Mouse (Mus musculus): ENCODE data around the gene Panx2.

The Panx2 gene

GRCm38 (mm10) chr15:89074613-89075477, 15.3 kb downstream of the Panx2 start, which contains the start of gene Trabd:
Gene Trabd, plus strand, starts transcription at chr15:89075124.
- DNase-seq (ENCODE audit: low read depth, low spot score) = no peak

GRCm38 (mm10) chr15:89075478-89076147, 16.1 kb downstream of the Panx2 start:
- peak; percentile 90 for DNase-seq (ENCODE audit: low read depth, low spot score)

GRCm38 (mm10) chr15:89076156-89076731, 16.7 kb downstream of the Panx2 start:
- peak; percentile 30 for DNase-seq (ENCODE audit: low read depth, low spot score)

GRCm38 (mm10) chr15:89078208-89078836, 18.8 kb downstream of the Panx2 start:
- DNase-seq (ENCODE audit: low read depth, low spot score) = no peak

GRCm38 (mm10) chr15:89083906-89084305, 24.4 kb downstream of the Panx2 start:
- no peak for DNase-seq (ENCODE audit: low read depth, low spot score)

- no peak for DNase-seq (ENCODE audit: low read depth, low spot score)
Observed at GRCm38 (mm10) chr15:89084826-89085225, 25.3 kb downstream of the Panx2 start.

- peak; percentile 92 for DNase-seq (ENCODE audit: low read depth, low spot score)
Observed at GRCm38 (mm10) chr15:89088607-89089247, 29.2 kb downstream of the Panx2 start, which contains the start of gene Selenoo. Gene Selenoo, plus strand, starts transcription at chr15:89089084.

- no peak for DNase-seq (ENCODE audit: low read depth, low spot score)
Observed at GRCm38 (mm10) chr15:89089248-89090051, 29.9 kb downstream of the Panx2 start.

GRCm38 (mm10) chr15:89090662-89091061, 31.1 kb downstream of the Panx2 start:
- no peak for DNase-seq (ENCODE audit: low read depth, low spot score)

GRCm38 (mm10) chr15:89092181-89092580, 32.6 kb downstream of the Panx2 start:
- DNase-seq (ENCODE audit: low read depth, low spot score) = no peak

GRCm38 (mm10) chr15:89097450-89097849, 37.9 kb downstream of the Panx2 start:
- no peak for DNase-seq (ENCODE audit: low read depth, low spot score)

GRCm38 (mm10) chr15:89098616-89099015, 39.1 kb downstream of the Panx2 start:
- no peak for DNase-seq (ENCODE audit: low read depth, low spot score)

- DNase-seq (ENCODE audit: low read depth, low spot score) = no peak
Observed at GRCm38 (mm10) chr15:89100823-89101222, 41.3 kb downstream of the Panx2 start.

GRCm38 (mm10) chr15:89102646-89103045, 43.1 kb downstream of the Panx2 start:
- DNase-seq (ENCODE audit: low read depth, low spot score) = no peak

GRCm38 (mm10) chr15:89103921-89104320, 44.4 kb downstream of the Panx2 start:
- DNase-seq (ENCODE audit: low read depth, low spot score) = no peak

- DNase-seq (ENCODE audit: low read depth, low spot score) = no peak
Observed at GRCm38 (mm10) chr15:89104425-89104824, 44.9 kb downstream of the Panx2 start.

GRCm38 (mm10) chr15:89106073-89106472, 46.5 kb downstream of the Panx2 start:
- no peak for DNase-seq (ENCODE audit: low read depth, low spot score)

- no peak for DNase-seq (ENCODE audit: low read depth, low spot score)
Observed at GRCm38 (mm10) chr15:89106976-89107375, 47.4 kb downstream of the Panx2 start.

GRCm38 (mm10) chr15:89110147-89110546, 50.6 kb downstream of the Panx2 start:
- no peak for DNase-seq (ENCODE audit: low read depth, low spot score)

GRCm38 (mm10) chr15:89118007-89118406, 58.5 kb downstream of the Panx2 start:
- no peak for DNase-seq (ENCODE audit: low read depth, low spot score)
